Mouse (Mus musculus): ENCODE measurements around the gene Zfp385b. TPM values are rescaled to one million over a fixed set of nuclear protein-coding genes. Genes with fewer than 3 reads are reported as not detected.

Zfp385b gene
- total and polyA plus RNA-seq, 3 experiments = not detected

DNA sequence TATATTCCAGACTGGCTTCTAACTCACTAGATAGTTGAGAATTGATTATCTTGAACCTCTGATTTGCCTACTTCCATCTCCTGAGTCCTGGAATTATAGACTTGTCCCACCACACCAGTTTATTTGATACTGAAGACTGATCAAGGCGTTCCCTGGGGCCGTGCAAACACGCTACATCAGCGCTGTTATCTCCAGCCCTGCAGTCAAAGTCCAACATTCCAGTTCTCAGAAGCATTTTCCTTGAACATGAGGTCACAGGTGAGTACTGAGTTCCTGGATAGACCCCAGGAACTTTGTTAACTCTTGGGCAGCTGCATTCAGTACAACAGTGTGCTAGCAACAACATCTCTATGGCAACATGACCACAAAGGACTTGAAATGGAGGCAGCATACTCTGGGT, 297.2 kb downstream of the Zfp385b start:
- Histone ChIP-seq H3K4me3 (replicated peaks in 1 of 3; ENCODE audit: low read depth in 2 of 3, low read length in 2 of 3, poor library complexity in 1 of 3) (no peak overlapping the region), H3K79me2 (replicated peaks; ENCODE audit: control insufficient read depth, extremely low read depth, insufficient read depth, poor library complexity, severe bottlenecking) (no peaks in the 10 kb centered on the region), H3K27ac (ENCODE audit: insufficient read depth, low read depth) (no peak overlapping the region), H3K36me3 (replicated peaks in 1 of 2; ENCODE audit: control insufficient read depth in 1 of 2, insufficient read depth in 1 of 2, low read length in 1 of 2) (no peaks in the 10 kb centered on the region), H3K9me3 (replicated peaks; ENCODE audit: low read length) (peaks cover 66% of the 10 kb centered on the region), H3K4me2 (ENCODE audit: insufficient read depth, low read depth, poor library complexity, severe bottlenecking) (no peak overlapping the region), H3K9ac (ENCODE audit: insufficient read depth, low read depth) (no peak overlapping the region), H3K4me1 (ENCODE audit: control insufficient read depth in 1 of 2, insufficient read depth in 2 of 2) (no peaks in the 10 kb centered on the region), H3K27me3 (replicated peaks) (no peaks in the 10 kb centered on the region)
- DNase-seq (ENCODE audit: extremely low read depth) = no peak
- TF ChIP-seq ZKSCAN1 (IDR thresholded peaks at IDR 0.05; ENCODE audit: borderline replicate concordance, low read depth, low read length) = no peak
- TF ChIP-seq JUN (IDR thresholded peaks at IDR 0.05; ENCODE audit: insufficient read depth, low read depth, low read length) = no peak
- TF ChIP-seq RCOR1 (conservative IDR thresholded peaks at IDR 0.05; ENCODE audit: low read depth, low read length) = no peak
- TF ChIP-seq E2F4 (IDR thresholded peaks at IDR 0.05; ENCODE audit: insufficient replicate concordance, low read depth, low read length) = no peak
- no peak for TF ChIP-seq JUND (conservative IDR thresholded peaks at IDR 0.05; ENCODE audit: low read depth, low read length)
- no peak for TF ChIP-seq CHD1 (IDR thresholded peaks at IDR 0.05; ENCODE audit: low read depth, low read length)
- no peak for TF ChIP-seq KAT2A (IDR thresholded peaks at IDR 0.05; ENCODE audit: insufficient replicate concordance, low read length)
- TF ChIP-seq CTCF (conservative IDR thresholded peaks at IDR 0.05 in 1 of 2, IDR thresholded peaks at IDR 0.05 in 1 of 2; ENCODE audit: low read depth in 2 of 2, low read length in 2 of 2) = no peak
- no peak for TF ChIP-seq BHLHE40 (IDR thresholded peaks at IDR 0.05; ENCODE audit: low read depth, low read length)
- TF ChIP-seq MYC (IDR thresholded peaks at IDR 0.05; ENCODE audit: low read depth, low read length) = no peak
- no peak for TF ChIP-seq POLR2AphosphoS2 (IDR thresholded peaks at IDR 0.05; ENCODE audit: low read depth, low read length)
- no peak for TF ChIP-seq MAFK (IDR thresholded peaks at IDR 0.05; ENCODE audit: insufficient replicate concordance, low read length)
- TF ChIP-seq GABPA (IDR thresholded peaks at IDR 0.05; ENCODE audit: insufficient replicate concordance, low read depth, low read length) = no peak
- TF ChIP-seq NRF1 (IDR thresholded peaks at IDR 0.05; ENCODE audit: low read depth, low read length) = no peak
- no peak for TF ChIP-seq PAX5 (IDR thresholded peaks at IDR 0.05; ENCODE audit: low read length)
- in situ Hi-C loops (cut with MboI; ENCODE audit: low pct_ligation_motif_present, low pct_unique_long_range_greater_than_20kb, low sequenced_read_pairs) = no loop called here
- dilution Hi-C loops (cut with MboI; ENCODE audit: extremely low pct_ligation_motif_present, extremely low pct_unique_long_range_greater_than_20kb, low sequenced_read_pairs) = no loop called here

DNA sequence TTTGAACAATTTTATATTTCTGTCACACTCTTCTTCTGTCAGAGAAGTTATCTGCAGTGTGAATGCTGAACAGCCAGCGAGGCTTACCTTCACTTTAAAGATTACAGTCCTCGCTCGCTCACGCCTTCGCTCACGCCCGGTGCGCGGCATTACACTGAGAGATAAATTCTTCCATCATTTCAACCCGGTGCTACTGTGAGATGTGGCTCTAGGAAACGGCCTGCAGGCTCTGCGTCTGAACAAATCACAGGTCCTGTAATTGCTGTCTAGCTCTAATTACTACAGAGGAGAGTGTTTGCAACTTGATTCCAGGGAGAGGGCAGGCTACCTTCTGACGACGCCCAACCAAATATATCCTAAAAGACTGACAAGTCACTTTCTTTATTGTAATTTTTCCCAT, 300.1 kb downstream of the Zfp385b start:
- Histone ChIP-seq H3K9ac (ENCODE audit: insufficient read depth, low read depth) (no peak overlapping the region), H3K4me1 (ENCODE audit: control insufficient read depth in 1 of 2, insufficient read depth in 2 of 2) (no peaks in the 10 kb centered on the region), H3K27me3 (replicated peaks) (no peaks in the 10 kb centered on the region), H3K27ac (ENCODE audit: insufficient read depth, low read depth) (no peak overlapping the region), H3K4me3 (replicated peaks in 1 of 3; ENCODE audit: low read depth in 2 of 3, low read length in 2 of 3, poor library complexity in 1 of 3) (no peak overlapping the region), H3K36me3 (replicated peaks in 1 of 2; ENCODE audit: control insufficient read depth in 1 of 2, insufficient read depth in 1 of 2, low read length in 1 of 2) (no peaks in the 10 kb centered on the region), H3K4me2 (ENCODE audit: insufficient read depth, low read depth, poor library complexity, severe bottlenecking) (no peak overlapping the region), H3K9me3 (replicated peaks; ENCODE audit: low read length) (peaks cover 68% of the 10 kb centered on the region), H3K79me2 (replicated peaks; ENCODE audit: control insufficient read depth, extremely low read depth, insufficient read depth, poor library complexity, severe bottlenecking) (no peaks in the 10 kb centered on the region)
- DNase-seq (ENCODE audit: extremely low read depth) = no peak
- in situ Hi-C loops (cut with MboI; ENCODE audit: low pct_ligation_motif_present, low pct_unique_long_range_greater_than_20kb, low sequenced_read_pairs) = no loop called here
- dilution Hi-C loops (cut with MboI; ENCODE audit: extremely low pct_ligation_motif_present, extremely low pct_unique_long_range_greater_than_20kb, low sequenced_read_pairs) = no loop called here
- TF ChIP-seq ZC3H11A (IDR thresholded peaks at IDR 0.05; ENCODE audit: low read depth, low read length) (no peak), ZNF384 (IDR thresholded peaks at IDR 0.05; ENCODE audit: low read depth, low read length) (no peak)

Data from CH12.LX (cell line).